Mouse (Mus musculus) kidney, postnatal 14 days (tissue): ENCODE measurements at regions not wholly inside any gene's neighbourhood (a gene's known extent, or its start where the extent isn't known, plus 50 kb on each side); places are given as distances from the start of the nearest gene placed in this dataset.
A peak's percentile ranks its signal among the peaks of the same experiment; 100 is the strongest.

Experiments
- DNase-seq: peaks from one replicate; pipeline ENCODE4 v3.0.0; 2022; ENCODE audit warnings: mixed read lengths

DNA sequence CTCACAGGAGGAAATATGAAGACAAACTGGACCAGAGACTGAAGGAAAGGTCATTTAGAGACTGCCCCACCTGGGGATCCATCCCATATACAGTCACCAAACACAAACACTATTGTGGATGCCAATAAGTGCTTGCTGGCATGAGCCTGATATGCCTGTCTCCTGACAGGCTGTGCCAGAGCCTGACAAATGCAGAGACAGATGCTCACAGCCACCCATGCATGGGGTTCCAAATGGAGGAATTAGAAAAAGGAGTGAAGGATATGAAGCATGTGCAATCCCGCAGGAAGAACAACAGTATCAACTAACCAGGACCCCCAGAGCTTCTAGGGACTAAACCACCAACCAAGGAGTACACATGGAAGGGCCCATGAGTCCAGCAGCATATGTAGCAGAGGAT lies 505.9 kb downstream of the Gm6685 start:
- DNase-seq = no peak

DNA sequence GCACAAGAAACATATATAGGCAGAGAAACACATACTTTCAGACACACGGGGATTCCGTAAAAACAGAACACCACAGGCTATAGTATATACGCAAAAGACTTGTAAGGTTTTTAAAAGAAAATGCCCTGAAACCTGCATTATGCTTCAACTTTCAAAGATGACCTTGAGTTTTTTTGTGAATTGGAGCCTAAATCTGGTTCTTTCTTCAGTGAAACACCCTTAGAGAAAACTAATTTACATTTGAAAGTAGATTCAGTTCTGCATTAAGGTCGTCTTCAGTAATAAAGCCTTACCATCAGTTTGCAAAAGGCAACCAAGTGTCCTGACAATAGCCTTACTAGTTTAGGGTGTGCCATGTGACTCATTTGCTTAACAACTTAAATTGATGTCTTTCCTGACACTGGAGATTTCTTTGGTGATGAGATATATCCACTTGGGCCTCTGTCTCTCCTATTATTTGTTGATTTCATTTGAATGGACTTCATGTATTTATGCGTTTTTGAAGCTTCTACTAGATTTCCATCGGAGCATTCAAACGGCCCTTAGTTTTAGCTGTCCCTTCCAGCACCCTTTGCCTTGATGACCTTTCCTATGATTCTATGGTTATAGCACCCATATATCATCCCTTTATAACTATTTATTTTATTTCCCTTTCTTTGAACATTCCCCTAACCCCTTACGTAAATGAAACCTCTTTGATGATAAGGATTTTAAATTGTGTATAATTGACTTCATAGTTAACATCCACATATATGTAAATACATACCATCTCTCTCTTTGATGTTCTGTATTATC lies 539.6 kb downstream of the Gm6685 start:
- DNase-seq = no peak

DNA sequence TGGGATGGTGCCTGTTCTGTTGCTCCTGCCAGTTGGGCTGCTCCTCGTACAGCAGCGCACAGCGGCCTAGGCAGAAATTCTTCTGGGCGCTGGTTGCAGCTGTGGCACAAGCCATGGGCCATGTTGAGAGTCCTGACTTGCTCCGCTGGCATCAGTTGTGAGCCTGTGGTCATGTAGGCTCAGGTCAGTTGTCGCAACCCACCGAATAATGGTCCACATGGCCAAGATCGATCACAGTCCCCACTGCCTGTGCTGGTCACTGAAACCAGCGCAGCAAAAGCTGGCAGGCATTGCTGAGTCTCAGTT lies 585.8 kb downstream of the Gm6685 start:
- DNase-seq = no peak

DNA sequence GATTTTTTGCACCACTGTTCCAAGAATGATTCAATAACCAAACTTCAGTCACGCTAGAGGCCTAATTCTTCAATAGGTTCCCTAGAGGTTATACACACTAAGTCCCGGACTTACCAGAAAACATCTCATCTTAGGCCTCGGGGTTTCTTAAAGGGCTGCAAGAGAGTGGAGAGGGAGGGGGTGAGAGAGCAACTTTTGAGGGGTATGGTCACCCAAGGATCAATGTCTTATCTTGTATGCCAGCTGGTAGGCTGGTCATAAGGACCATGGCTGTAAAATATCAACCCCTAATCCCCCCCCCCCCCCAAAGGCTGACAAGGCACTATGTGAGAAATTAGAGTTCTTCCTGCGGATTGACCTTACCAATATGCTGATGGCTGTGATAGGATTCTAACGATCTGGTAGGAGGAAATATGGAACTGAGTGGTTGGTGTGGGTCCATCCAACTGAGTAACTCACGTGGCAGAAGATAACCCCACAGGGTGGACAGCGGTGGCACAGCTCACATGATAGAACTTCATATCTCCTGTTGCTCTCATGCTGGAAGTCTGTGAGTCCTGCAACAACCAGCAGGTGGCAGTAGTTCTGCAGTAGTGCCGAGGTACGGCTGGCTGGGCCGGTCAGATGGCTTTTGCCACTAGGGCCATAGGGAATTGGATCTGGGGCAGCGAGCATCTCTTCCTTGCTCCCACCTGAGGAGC lies 586.3 kb downstream of the Gm6685 start:
- peak; percentile 23 for DNase-seq

DNA sequence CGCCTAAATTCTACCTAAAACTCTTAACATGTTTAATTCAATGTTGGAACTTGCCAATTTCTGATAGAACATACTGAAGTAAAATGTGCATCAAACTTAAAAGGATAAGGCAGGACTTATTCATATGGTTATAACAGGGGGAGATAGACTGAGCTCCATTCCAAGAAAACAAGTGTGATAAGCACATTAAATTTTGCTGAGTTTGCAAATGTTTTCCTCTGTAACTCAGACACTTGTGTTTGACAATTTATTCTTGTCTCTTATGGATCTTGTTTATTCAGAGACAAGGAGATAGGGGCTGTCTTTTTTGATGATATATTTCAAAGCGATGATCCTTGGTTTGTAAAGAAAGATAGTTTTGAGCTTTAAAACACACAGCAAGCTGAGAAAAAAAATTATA lies 613.6 kb downstream of the Gm6685 start:
- DNase-seq = no peak

DNA sequence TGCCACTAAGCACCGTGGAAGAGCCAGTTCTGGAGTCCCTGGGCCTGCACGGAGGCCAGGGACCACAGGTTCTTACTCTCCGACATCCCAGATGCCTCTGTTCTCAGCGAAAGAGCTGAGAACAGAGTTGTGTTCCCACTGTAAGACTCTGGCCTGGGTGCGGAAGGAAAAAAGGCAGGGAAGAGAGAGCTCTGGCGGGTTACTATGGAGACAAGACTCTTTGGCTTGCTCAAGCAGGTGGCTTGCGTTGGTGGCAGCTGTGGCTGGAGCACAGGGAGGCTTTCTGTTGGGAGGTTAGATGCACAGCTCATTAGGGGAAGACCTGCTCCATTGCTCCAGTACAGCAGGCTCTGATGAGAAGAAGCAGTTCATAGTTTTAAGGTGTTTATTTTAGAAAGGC lies 618.3 kb downstream of the Gm6685 start:
- no peak for DNase-seq

DNA sequence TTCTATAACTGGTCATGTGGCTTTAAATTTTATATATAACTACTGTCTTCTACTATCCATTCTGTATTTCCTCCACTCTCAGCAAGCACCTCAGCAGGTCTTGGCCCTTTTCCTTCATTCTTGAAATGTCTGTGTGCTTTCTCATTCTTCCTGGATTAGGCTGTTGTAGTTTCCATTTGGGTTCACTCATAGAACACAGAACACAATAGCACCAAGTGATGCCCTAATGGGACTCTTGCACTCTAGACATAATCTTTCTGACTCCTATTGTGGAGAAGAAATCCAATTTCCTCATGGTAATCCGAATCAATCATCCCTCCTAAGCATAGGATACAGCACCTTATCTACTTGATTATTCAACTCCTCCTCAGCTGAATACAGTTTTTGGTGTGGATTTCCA lies 667.2 kb downstream of the Gm6685 start:
- DNase-seq = no peak
